Mouse (Mus musculus): ENCODE measurements around the gene Adam11. TPM values are rescaled to one million over a fixed set of nuclear protein-coding genes. Genes with fewer than 3 reads are reported as not detected.

The Adam11 gene
- total RNA-seq, 2 experiments from 2014 or later = 6.9 TPM

Other genes starting within 250 kb of the Adam11 start
- 10 to 100 TPM; 29.5 to 29.7 TPM for gene Gpatch8, start 205.0 kb upstream of the Adam11 start, total RNA-seq (2021)
- 1 to 10 TPM; 4.4 to 5.3 TPM for gene Gm11627, start 182.0 kb upstream of the Adam11 start, total RNA-seq (2021)
- gene Fzd2, start 157.0 kb upstream of the Adam11 start, total RNA-seq (2021) = 10 to 100 TPM; 21.9 TPM
- under 1 TPM; 0.09 to 0.33 TPM for gene Meioc, start 97.7 kb upstream of the Adam11 start, total RNA-seq (2021)
- 10 to 100 TPM; 21.8 to 23.2 TPM for gene Ccdc43, start 63.7 kb upstream of the Adam11 start, total RNA-seq (2021)
- 10 to 100 TPM; 78.3 to 83.0 TPM for gene Gjc1, start 58.3 kb downstream of the Adam11 start, total RNA-seq (2021)
- gene Higd1b, start 74.4 kb downstream of the Adam11 start, total RNA-seq (2021) = 1 to 10 TPM; 9.3 to 9.8 TPM
- 10 to 100 TPM; 71.6 to 78.1 TPM for gene Eftud2, start 119.5 kb downstream of the Adam11 start, total RNA-seq (2021)
- under 1 TPM in 1 of 2 experiments, not detected in 1; 0.54 TPM for gene Ccdc103, start 119.8 kb downstream of the Adam11 start, total RNA-seq (2021)
- not detected for gene Fam187a, start 123.7 kb downstream of the Adam11 start, total RNA-seq (2021)
- under 1 TPM; 0.14 to 0.26 TPM for gene Gfap, start 139.5 kb downstream of the Adam11 start, total RNA-seq (2021)
- gene Kif18b, start 163.7 kb downstream of the Adam11 start, total RNA-seq (2021) = 10 to 100 TPM; 16.7 to 17.8 TPM
- gene C1ql1, start 185.2 kb downstream of the Adam11 start, total RNA-seq (2021) = under 1 TPM; 0.36 to 0.55 TPM

Data from heart, postnatal 4 days (tissue).